8 mouse cellular contexts compared by ENCODE assay signal in genomic region chr4:119232410-119233255, GRCm38 (mm10). TPM values are rescaled to one million over a fixed set of nuclear protein-coding genes. Genes with fewer than 3 reads are reported as not detected.
DNase-seq lines count a peak whose midpoint lies in the region; ATAC-seq and TF ChIP-seq lines count a peak whose summit lies in the region.

Gene AU022252, minus strand, starts transcription at chr4:119232712.
Gene P3h1, plus strand, starts transcription at chr4:119232915.

- ATAC-seq in forebrain, embryonic 12.5 days (ENCODE audit: low FRiP score), result peak; percentile 97
- ATAC-seq in heart, postnatal 0 days (ENCODE audit: insufficient read depth, low read depth), result peak; percentile 98
- peak; percentile 96 for ATAC-seq in liver, embryonic 16.5 days (ENCODE audit: low read depth)
- ATAC-seq in neural tube, embryonic 13.5 days (ENCODE audit: low read depth), result peak; percentile 96

- peaks cover 14% of the 10 kb centered on the region for H3K27me3 ChIP-seq in E14TG2a.4 (ENCODE audit: insufficient read depth, low read length)
- H3K27me3 ChIP-seq in forebrain, embryonic 12.5 days, result peaks cover 5% of the 10 kb centered on the region
- no peaks in the 10 kb centered on the region for H3K27me3 ChIP-seq in heart, postnatal 0 days (ENCODE audit: control insufficient read depth, insufficient read depth, low read length)
- peaks cover 6% of the 10 kb centered on the region; the same call in 1 of the 2 replicates for H3K27me3 ChIP-seq in liver, embryonic 16.5 days (ENCODE audit: control insufficient read depth, insufficient read depth, low read depth, low read length)
- no peaks in the 10 kb centered on the region for H3K27me3 ChIP-seq in neural tube, embryonic 13.5 days
- no peaks in the 10 kb centered on the region for H3K27me3 ChIP-seq in testis, adult 2 months (ENCODE audit: control insufficient read depth, insufficient read depth, low read length)

- peaks cover 50% of the 10 kb centered on the region for H3K36me3 ChIP-seq in E14TG2a.4 (ENCODE audit: insufficient read depth, low read length)
- H3K36me3 ChIP-seq in forebrain, embryonic 12.5 days (replicated peaks), result peaks cover 20% of the 10 kb centered on the region
- peaks cover 26% of the 10 kb centered on the region for H3K36me3 ChIP-seq in heart, postnatal 0 days (replicated peaks; ENCODE audit: control insufficient read depth, insufficient read depth, low read length)
- no peaks in the 10 kb centered on the region for H3K36me3 ChIP-seq in liver, embryonic 16.5 days (ENCODE audit: control insufficient read depth, insufficient read depth)
- H3K36me3 ChIP-seq in neural tube, embryonic 13.5 days, result peaks cover 22% of the 10 kb centered on the region
- no peaks in the 10 kb centered on the region for H3K36me3 ChIP-seq in testis, adult 2 months (ENCODE audit: control insufficient read depth, insufficient read depth, low read length)

- H3K4me1 ChIP-seq in E14TG2a.4 (replicated peaks; ENCODE audit: low read depth, low read length), result peaks cover 50% of the 10 kb centered on the region
- peaks cover 20% of the 10 kb centered on the region for H3K4me1 ChIP-seq in forebrain, embryonic 12.5 days
- H3K4me1 ChIP-seq in heart, postnatal 0 days (ENCODE audit: control insufficient read depth, insufficient read depth), result peaks cover 6% of the 10 kb centered on the region
- H3K4me1 ChIP-seq in liver, embryonic 16.5 days (ENCODE audit: control insufficient read depth, low read depth, low read length), result peaks cover 19% of the 10 kb centered on the region
- peaks cover 24% of the 10 kb centered on the region for H3K4me1 ChIP-seq in neural tube, embryonic 13.5 days (replicated peaks)
- H3K4me1 ChIP-seq in testis, adult 2 months (ENCODE audit: control insufficient read depth, insufficient read depth, low read length), result peaks cover 7% of the 10 kb centered on the region

- WGBS in forebrain, embryonic 12.5 days, result under 1% methylated on average over 71 of the region's 71 CpGs
- WGBS in heart, postnatal 0 days, result under 1% methylated on average over 67 of the region's 71 CpGs
- under 1% methylated on average over 71 of the region's 71 CpGs for WGBS in liver, embryonic 16.5 days (ENCODE audit: insufficient replicate concordance)
- WGBS in neural tube, embryonic 13.5 days, result under 1% methylated on average over 65 of the region's 71 CpGs

- H3K27ac ChIP-seq in forebrain, embryonic 12.5 days, result peak within 1 kb of the TSS; percentile 61; the same call in 1 of the 2 replicates
- H3K27ac ChIP-seq in heart, postnatal 0 days (ENCODE audit: low read depth), result peak within 1 kb of the TSS; percentile 73
- peak within 1 kb of the TSS; percentile 59 for H3K27ac ChIP-seq in liver, embryonic 16.5 days (ENCODE audit: low read length)
- peak within 1 kb of the TSS; percentile 61 for H3K27ac ChIP-seq in neural tube, embryonic 13.5 days (replicated peaks)
- H3K27ac ChIP-seq in testis, adult 2 months (ENCODE audit: control insufficient read depth, insufficient read depth, low read depth, low read length), result peak within 1 kb of the TSS; percentile 53

- TF ChIP-seq POLR2A in testis, adult 2 months (IDR thresholded peaks at IDR 0.05; ENCODE audit: control insufficient read depth, low read depth, low read length), result peak; percentile 90

- H3K9me3 ChIP-seq in E14TG2a.4 (ENCODE audit: low read length), result no peaks in the 10 kb centered on the region
- H3K9me3 ChIP-seq in forebrain, embryonic 12.5 days, result no peaks in the 10 kb centered on the region
- H3K9me3 ChIP-seq in heart, postnatal 0 days (replicated peaks; ENCODE audit: control insufficient read depth, low read length), result no peaks in the 10 kb centered on the region
- H3K9me3 ChIP-seq in liver, embryonic 16.5 days (replicated peaks; ENCODE audit: control insufficient read depth, low read length), result no peaks in the 10 kb centered on the region
- H3K9me3 ChIP-seq in neural tube, embryonic 13.5 days, result no peaks in the 10 kb centered on the region

- peak within 1 kb of the TSS; percentile 82 for H3K9ac ChIP-seq in forebrain, embryonic 12.5 days
- H3K9ac ChIP-seq in heart, postnatal 0 days (replicated peaks; ENCODE audit: low read depth, low read length), result peak within 1 kb of the TSS; percentile 77
- H3K9ac ChIP-seq in liver, embryonic 16.5 days (ENCODE audit: low read depth, low read length), result peak within 1 kb of the TSS; percentile 86
- H3K9ac ChIP-seq in neural tube, embryonic 13.5 days, result peak within 1 kb of the TSS; percentile 85

- peak within 1 kb of the TSS; percentile 96 for H3K4me3 ChIP-seq in E14TG2a.4 (replicated peaks; ENCODE audit: low read length)
- peak within 1 kb of the TSS; percentile 86 for H3K4me3 ChIP-seq in forebrain, embryonic 12.5 days (replicated peaks)
- peak within 1 kb of the TSS; percentile 83 for H3K4me3 ChIP-seq in heart, postnatal 0 days (ENCODE audit: low read depth, low read length)
- peak within 1 kb of the TSS; percentile 89 for H3K4me3 ChIP-seq in liver, embryonic 16.5 days (ENCODE audit: low read depth, low read length)
- H3K4me3 ChIP-seq in neural tube, embryonic 13.5 days, result peak within 1 kb of the TSS; percentile 88
- H3K4me3 ChIP-seq in testis, adult 2 months (ENCODE audit: control insufficient read depth, low read depth, low read length), result peak within 1 kb of the TSS; percentile 87

- TF ChIP-seq EP300 in heart, postnatal 0 days (IDR thresholded peaks at IDR 0.05; ENCODE audit: low read depth), result no peak

- peak within 1 kb of the TSS; percentile 95 for H3K4me2 ChIP-seq in forebrain, embryonic 12.5 days
- peak within 1 kb of the TSS; percentile 90 for H3K4me2 ChIP-seq in heart, postnatal 0 days (ENCODE audit: low read depth, low read length)
- H3K4me2 ChIP-seq in liver, embryonic 16.5 days (ENCODE audit: low read depth, low read length), result peak within 1 kb of the TSS; percentile 98
- peak within 1 kb of the TSS; percentile 81 for H3K4me2 ChIP-seq in neural tube, embryonic 13.5 days

- no peak for TF ChIP-seq CTCF in E14TG2a.4 (conservative IDR thresholded peaks at IDR 0.05; ENCODE audit: low read length)
- no peak for TF ChIP-seq CTCF in heart, postnatal 0 days (IDR thresholded peaks at IDR 0.05; ENCODE audit: low read depth)
- no peak for TF ChIP-seq CTCF in testis, adult 2 months (IDR thresholded peaks at IDR 0.05; ENCODE audit: control insufficient read depth, insufficient read depth, insufficient replicate concordance, low read depth, low read length)

- peak; percentile 100 for DNase-seq in c-Kit-positive CD71-positive TER-119-positive erythroid progenitor cells, embryonic 14.5 days (ENCODE audit: low spot score)
- DNase-seq in heart, postnatal 0 days (ENCODE audit: low spot score), result peak; percentile 100
- DNase-seq in kidney, postnatal 4 days, result peak; percentile 100

RNA-seq across cellular contexts. Expression of gene AU022252, which starts in this region (rescaled TPM):
- polyA plus RNA-seq in forebrain, embryonic 12.5 days (2016; fragmentation: Nextera tagmentation; extraction: Ambion mirVana), result 36.2 and 37.8 TPM in 2 replicates
- total RNA-seq in heart, postnatal 0 days (2014; rRNA removed; ENCODE audit: low replicate concordance), result 7.1 and 7.5 TPM in 2 replicates
- polyA plus RNA-seq in heart, postnatal 0 days (2015; fragmentation: Nextera tagmentation; extraction: Ambion mirVana), result 15.5 and 18.4 TPM in 2 replicates
- 10.0 and 11.6 TPM in 2 replicates for polyA plus RNA-seq in liver, embryonic 16.5 days (2015; fragmentation: Nextera tagmentation; extraction: Ambion mirVana)
- 35.4 and 37.4 TPM in 2 replicates for polyA plus RNA-seq in neural tube, embryonic 13.5 days (2015; fragmentation: Nextera tagmentation; extraction: Ambion mirVana)
- 14.1 and 18.6 TPM in 2 replicates for polyA plus RNA-seq in testis, adult 2 months (2012; rRNA removed)

RNA-seq across cellular contexts. Expression of gene P3h1, which starts in this region (rescaled TPM):
- 10.3 and 15.7 TPM in 2 replicates for polyA plus RNA-seq in forebrain, embryonic 12.5 days (2016; fragmentation: Nextera tagmentation; extraction: Ambion mirVana)
- total RNA-seq in heart, postnatal 0 days (2014; rRNA removed; ENCODE audit: low replicate concordance), result 34.3 and 40.8 TPM in 2 replicates
- 20.5 and 23.5 TPM in 2 replicates for polyA plus RNA-seq in heart, postnatal 0 days (2015; fragmentation: Nextera tagmentation; extraction: Ambion mirVana)
- polyA plus RNA-seq in liver, embryonic 16.5 days (2015; fragmentation: Nextera tagmentation; extraction: Ambion mirVana), result 6.7 and 9.0 TPM in 2 replicates
- 14.8 TPM in 2 replicates for polyA plus RNA-seq in neural tube, embryonic 13.5 days (2015; fragmentation: Nextera tagmentation; extraction: Ambion mirVana)
- polyA plus RNA-seq in testis, adult 2 months (2012; rRNA removed), result 10.4 and 11.9 TPM in 2 replicates

Comparison
In these comparisons a context has a peak if more than half of its experiments do, and no peak if none do; other contexts are left out.
1. Peak in every context shown above with its lines: DNase-seq, ATAC-seq, H3K4me3 ChIP-seq and H3K27ac ChIP-seq.